Mouse (Mus musculus) megakaryocyte-erythroid progenitor cell, adult 5-6 weeks (primary cell): Measurements from ENCODE around the gene Pask. TPM values are rescaled to one million over a fixed set of nuclear protein-coding genes. Genes with fewer than 3 reads are reported as not detected.
"Not testable (repeated sequence)": the region's sequence is repeated elsewhere in the genome, so short reads cannot be mapped to it uniquely, and the experiment has no call there.

Source experiments
- ATAC-seq: replicated peaks from 2 replicates; pipeline ENCODE4 v1.8.0; 2016; ENCODE audit warnings: mild to moderate bottlenecking, inconsistent platforms; ENCODE audit not compliant: severe bottlenecking, poor library complexity, low FRiP score, low TSS enrichment
- total RNA-seq, 2 experiments: library from RNA; stranded (forward) in 1 of 2; stranded (reverse) in 1 of 2; fragments of 200-1000, 215-1000 nt in 1 of 2; fragments of >200 nt in 1 of 2; fragmentation: Nextera tagmentation in 1 of 2; gene quantifications; 2 replicates each; pipeline ENCODE4 v1.2.3; 2014 to 2017

The Pask gene
- total RNA-seq (2014; fragmentation: Nextera tagmentation) (19.3 and 25.5 TPM in 2 replicates), total RNA-seq (2017) (12.5 and 24.5 TPM in 2 replicates)

GRCm38 (mm10) chr1:93342648-93343503, at the start of gene Pask, which contains the start of gene Ppp1r7:
Gene Pask, minus strand, starts transcription at chr1:93343482.
Gene Ppp1r7, plus strand, starts transcription at chr1:93342854.
- ATAC-seq: peak; percentile 93

GRCm38 (mm10) chr1:93388906-93389305, 45.6 kb upstream of the Pask start:
- no peak for ATAC-seq

- no peak for ATAC-seq
These were observed 43.9 kb upstream of the Pask start for GRCm38 (mm10) chr1:93387198-93387597.

- ATAC-seq: no peak
These were observed 35.8 kb upstream of the Pask start for GRCm38 (mm10) chr1:93379117-93379516.

DNA sequence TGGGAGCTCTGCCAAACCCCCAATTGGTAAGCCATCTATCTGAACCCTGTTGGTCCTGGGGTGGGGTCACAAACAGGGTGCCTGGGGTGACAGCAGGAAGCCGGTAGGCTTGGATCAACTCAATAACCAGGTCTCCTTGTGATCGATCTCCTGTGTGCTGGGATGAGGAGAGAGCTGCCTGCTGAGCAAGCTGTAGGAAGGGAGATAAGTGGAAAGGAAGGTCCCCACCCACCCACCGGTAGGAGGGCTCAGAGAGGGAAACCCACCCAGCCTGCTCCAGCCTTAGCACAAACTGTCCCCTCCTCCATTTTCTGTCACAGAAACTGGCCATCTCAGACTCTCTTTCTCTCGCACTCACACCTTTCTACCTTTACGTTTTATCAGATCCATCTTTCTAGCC, 34.0 kb upstream of the Pask start:
- ATAC-seq: no peak

DNA sequence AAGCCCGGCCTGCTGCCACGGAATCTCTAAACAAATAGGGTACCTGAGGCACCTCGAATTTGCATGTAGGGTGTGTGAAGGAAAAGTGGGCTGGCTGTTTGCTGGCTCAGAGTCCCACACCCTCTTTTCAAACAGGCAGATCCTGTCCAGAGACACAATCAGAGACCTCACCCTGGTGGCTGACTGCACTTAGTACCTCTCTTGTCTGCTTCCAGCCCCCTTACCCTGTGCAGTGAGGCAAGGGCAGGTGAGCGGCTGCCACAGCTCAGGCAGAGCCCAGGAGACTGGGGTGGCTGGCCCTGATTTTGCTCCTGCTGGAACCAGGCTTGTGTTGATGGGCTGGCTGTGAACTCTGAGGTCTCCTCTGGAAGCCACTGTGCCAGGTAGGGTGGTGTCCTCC, 30.4 kb upstream of the Pask start, which contains the start of gene Ano7:
TSS of gene Ano7 (plus strand) at position 266 of the 400 bp plus-strand sequence.
- ATAC-seq: no peak

- ATAC-seq: no peak
These were observed 22.4 kb upstream of the Pask start for GRCm38 (mm10) chr1:93365641-93366040.

DNA sequence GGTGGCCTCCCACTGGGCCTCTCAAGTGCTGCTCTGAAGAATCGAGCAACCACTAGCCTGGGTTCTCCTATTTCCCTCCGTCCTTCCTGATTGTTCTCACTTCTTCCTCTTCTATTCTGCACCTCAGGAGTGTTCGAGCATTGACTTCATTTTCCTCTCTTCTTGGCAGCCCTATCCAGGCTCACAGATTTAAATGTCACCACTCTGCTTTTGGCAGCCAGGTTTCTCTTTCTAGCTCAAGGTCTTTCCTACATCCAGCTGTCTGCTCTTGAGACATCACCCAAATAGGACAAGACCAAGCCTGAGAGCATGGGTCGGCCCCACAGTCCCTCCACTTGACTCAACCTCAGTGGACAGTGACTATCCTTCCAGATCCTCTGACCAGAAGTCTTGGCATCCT, 19.4 kb upstream of the Pask start:
- ATAC-seq: no peak

DNA sequence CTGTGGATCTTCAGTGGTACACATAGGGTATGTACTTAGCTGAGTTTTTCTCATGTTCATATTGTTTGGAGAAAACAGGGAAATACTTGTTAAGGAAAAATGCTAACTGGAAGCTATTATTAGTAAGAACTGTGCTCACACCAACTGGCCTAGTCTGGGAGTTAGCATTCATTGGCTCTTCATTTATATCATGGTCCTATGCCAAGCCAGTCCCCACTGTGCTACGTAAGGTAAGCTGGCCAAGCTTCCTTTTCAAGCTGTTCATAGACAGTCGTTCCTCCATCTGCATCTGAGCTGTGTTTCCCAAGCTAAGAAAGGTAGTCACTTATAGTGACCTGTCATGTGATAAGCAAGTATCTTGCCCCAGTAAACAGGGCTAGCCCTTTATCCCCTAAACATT, 9.4 kb upstream of the Pask start:
- no peak for ATAC-seq

DNA sequence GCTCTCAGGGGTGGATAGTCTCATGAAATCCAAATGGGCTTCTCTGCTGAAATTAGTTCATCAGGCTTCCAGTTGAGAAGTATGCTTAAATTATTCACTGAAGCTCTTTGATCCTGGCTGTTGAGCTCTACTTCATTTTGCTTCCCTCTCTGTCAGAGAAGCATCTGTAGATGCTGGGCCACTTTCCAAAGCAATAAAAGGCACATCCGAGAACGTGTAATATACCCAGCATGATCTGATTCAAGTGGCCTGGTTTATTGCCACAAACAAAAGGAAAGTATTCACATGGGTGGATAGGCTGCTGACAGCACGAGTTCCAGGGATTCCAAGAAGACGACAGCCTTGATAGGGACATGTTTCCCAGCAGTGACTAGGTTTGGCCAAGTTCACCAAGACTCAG, 6.4 kb upstream of the Pask start:
- no peak for ATAC-seq

DNA sequence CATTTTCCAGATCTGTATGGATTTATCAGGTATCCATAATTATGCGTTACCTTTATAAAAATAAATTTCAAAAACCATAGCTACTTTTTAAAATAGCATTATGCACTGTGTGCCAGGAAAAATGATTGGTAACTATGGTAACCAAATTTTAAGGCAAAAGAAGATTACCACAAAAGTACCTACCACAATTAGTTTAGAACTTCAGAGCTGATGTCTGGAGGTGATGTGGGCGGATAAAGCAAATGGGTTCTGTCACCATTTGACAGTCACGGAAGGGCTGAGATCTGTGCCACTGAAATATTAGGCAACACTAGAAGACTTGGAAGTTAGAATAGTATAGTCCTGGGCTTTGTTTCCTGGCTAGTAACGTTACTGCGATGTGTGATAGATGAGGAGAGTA, 3.9 kb upstream of the Pask start:
- ATAC-seq: no peak

DNA sequence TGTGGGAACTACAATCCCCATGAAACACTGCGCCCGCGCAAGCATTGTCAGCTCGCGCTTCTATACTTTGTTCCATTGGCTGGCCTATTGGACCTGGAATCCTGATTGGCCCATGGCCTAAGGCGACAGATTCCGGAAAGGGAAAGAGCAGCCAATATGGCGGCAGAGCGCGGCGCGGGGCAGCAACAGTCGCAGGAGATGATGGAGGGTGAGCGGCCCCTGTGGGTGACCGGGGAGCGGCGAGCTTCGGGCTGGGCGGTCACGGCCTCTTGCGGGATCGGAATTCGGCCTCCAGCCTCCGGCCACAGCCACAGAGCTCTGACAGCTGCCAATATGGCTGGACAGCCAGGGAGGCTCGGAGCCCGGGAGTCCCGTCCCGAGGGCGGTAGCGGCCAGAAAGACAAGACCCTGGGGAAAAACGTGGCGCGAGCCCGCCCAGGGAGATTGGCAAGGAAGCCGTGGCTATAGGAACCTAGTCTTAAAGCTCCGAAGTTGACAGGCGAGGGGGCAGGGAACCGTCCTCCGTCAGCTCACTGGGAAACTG, 294 bp upstream of the Pask start:
- ATAC-seq: peak; percentile 93

- ATAC-seq: no peak
These were observed 8.7 kb downstream of the Pask start for GRCm38 (mm10) chr1:93334621-93335020.

- no peak for ATAC-seq
These were observed 16.8 kb downstream of the Pask start for GRCm38 (mm10) chr1:93326446-93326845.

DNA sequence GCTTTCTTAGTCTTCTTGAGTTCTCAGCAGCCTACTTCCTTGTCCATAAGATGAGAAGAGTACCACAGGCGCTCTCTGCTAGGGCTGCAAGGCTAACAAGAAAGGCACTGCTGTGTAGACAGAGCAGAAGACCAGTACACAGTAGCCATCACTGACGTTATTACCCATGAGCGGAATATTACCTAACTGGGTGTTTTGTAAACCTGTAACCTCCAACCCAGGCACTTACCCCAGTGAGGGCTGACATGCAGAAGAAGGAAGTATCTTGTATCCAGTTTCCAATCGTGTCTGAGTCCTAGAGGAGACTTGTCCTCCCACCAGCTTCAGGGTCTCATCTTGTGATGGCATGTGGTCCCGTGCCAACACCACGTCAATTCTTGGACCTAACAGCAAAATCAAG, 19.3 kb downstream of the Pask start:
- ATAC-seq: no peak

- peak; percentile 99 for ATAC-seq
These were observed 37.5 kb downstream of the Pask start, which contains the start of gene Mterf4 for GRCm38 (mm10) chr1:93305581-93306337. Gene Mterf4, minus strand, starts transcription at chr1:93305915.

DNA sequence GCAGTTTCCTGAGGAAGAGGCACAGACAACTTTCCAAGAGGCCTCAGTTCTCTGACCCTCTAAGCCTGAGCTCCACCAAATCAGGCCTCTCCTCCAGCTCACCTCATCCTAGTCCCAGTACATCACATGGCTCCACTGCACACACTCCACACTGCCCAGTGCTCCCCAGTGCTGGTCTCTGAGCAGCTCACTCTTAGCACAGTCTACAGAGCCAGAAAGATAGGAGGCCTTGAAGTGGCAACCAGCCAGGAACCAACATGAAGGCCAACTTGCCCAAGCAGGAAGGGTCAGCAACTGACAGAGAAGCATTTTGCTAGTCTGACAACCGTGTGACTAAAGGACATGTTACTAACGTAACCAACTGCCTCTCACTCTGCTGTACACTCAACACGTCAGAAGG, 42.7 kb downstream of the Pask start:
- ATAC-seq: no peak

DNA sequence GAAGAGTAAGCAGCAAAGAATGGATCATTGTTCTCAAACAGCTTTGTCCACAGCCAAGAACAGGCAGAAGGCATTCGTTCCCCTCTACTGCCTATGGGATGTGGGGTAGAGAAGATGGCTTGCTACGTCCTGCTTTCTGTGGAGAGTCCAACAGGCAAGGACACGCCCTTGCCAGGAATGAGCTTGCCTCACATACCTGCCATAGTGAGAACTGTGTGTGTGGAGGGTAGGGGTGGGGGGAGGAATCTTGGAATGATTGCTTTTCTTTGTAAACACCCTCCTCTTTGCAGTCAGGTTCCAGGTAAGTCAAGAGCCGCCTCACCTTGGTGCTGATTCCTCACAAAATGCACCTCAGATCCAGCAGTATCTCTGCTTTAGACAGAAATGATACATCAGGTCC, 43.5 kb downstream of the Pask start:
- ATAC-seq: no peak

GRCm38 (mm10) chr1:93294491-93294890, 48.8 kb downstream of the Pask start:
- ATAC-seq: not testable (repeated sequence)

GRCm38 (mm10) chr1:93292006-93292405, 51.3 kb downstream of the Pask start:
- no peak for ATAC-seq
